Mouse (Mus musculus) left cerebral cortex, postnatal 14 days (tissue): ENCODE data around the gene Adra2b. TPM values are rescaled to one million over a fixed set of nuclear protein-coding genes. Genes with fewer than 3 reads are reported as not detected.

Source experiments
- DNase-seq, 2 experiments: peaks; one replicate each; pipeline ENCODE4 v3.0.0; 2021 to 2022; ENCODE audit warnings: low spot score in 2 of 2, mixed read lengths in 1 of 2
- intact Hi-C: fragments of 180-260 bp; cut with DNase I; formaldehyde crosslinking; loops from one replicate; pipeline ENCODE4 v1.15.1; 2025
- total RNA-seq, 2 experiments: library from RNA; stranded (reverse); gene quantifications; 2 replicates each; pipeline ENCODE4 v1.2.3; 2021

The Adra2b gene
- total RNA-seq, 2 experiments from 2014 or later, result 0.42 to 0.46 TPM

DNA sequence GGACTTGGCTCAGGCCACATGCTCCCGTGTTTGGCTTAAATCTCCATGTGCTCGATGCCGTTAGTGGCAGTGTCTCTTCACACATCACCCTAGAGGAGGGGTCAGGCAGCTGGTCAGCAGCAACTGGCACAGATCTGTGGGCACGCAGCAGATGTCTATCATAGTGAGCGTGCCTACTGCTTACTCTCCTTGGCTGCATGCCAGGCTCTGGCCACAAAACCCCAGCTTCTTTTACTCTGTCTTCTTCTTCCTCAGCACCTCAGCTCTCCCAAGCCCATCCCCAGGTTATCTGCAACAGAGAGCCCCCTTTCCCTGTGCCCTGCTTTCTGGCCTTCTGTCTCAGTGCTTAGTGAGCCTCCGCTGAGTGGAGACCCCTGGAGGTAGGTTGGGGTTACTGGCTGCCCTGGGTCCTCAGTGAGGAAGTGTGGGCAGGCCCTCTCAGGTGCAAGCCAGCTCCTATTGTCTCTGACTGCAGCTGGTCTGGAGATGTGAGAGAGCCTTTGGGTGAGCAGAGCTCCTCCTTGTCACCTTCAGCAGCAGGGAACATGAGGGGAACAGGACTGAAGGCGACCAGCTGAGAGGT, 12.8 kb downstream of the Adra2b start:
- intact Hi-C loops, result no loop called here
- DNase-seq, result no peak

DNA sequence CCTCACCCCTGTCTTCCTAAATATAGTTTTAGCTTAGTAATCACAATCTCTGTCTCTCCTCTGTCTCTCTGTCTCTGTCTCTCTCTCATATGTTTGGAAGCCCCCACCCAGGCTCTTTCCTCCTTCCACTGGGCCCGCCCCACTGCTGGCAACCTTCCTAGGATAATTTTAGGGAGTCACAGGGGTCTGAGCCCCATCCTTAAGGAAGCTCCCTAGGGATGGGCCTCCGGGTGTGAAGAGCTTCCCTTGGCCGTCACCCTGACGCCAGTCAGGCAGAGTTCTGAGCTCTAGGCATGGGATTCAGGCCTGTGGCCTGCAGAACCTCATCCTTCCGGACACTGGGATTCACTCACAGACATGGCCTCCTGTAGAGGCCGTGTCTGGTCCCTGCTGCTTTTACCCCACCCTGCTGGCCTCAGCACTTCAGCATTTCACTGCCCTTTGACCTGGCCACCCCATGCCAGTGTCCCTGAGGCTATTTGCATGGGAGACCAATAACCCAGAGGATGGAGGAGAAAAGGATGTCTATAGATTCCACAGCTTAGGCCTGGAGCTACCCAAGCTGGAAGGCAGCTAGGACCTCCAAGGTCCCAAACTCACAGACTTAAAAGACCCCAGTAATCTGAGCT, 13.5 kb downstream of the Adra2b start:
- DNase-seq, result no peak
- intact Hi-C loops, result no loop called here

DNA sequence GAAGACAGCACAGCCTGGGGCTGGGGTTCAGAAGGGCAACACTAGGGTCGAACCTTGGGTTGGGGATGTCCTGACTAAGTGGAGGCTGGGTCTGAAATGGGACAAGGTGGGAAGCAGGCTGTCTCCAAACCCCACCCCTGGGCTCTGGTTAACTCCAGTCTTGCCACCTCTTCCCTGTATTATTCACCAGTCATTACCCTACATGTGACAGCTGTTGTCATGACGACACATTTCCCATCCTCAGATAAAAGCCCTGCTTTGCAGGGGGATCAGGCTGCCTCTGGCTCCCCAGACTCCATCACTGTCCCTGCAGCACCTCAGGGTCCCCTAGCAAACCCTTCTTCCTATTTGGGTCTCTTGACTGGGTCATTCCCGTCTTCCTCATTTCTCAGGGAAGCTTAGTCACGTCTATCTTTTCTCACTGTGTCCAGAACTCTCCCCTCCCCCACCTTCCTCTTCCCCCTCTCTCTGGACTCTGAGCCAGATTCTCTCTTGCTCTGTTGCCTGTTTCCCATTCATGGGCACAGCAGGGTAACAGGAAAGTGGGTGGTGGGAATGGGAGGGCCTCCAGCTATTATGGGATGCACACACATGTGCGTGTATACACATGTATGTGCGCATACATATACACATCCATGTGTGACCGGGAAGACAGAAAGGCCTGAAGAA, 15.1 kb downstream of the Adra2b start:
- intact Hi-C loops, result no loop called here
- no peak for DNase-seq

DNA sequence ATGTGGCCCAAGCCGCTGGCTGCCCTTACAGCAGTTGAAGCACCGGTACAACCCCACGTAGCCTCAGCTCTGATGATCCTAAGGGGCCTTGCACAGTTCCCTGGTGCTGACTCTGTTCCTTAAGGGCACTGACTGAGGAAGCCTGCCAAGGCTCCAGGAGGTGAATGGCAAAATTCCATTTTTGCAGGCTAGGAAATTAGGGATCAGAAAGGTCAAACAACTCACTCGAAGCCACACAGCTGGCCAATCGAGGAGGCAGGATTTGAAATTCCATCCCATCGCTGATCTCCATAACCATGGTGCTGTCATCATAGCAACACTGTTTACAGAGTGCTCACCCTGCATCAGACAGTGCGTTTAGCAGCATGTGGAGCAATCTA, 15.6 kb downstream of the Adra2b start:
- intact Hi-C loops, result no loop called here
- DNase-seq, result no peak

DNA sequence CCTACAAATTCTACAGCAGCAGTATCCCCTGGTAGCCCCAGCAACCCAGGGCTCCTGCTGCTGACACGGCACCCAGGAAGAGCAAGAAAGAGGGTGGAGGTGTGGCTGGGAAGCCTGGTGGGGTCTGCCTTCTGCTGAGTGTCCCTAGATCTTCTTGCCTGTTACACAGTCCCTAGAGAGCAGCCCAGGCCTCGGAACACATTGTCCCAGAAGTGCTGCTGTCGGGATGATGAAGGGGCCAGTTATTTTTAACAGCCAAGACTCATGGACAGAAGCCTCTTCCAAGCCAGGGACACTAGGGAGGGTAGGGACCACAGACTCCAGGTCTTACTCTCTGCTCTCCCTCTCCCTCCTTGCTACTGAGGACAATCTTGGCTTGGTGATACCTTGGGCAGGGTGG, 16.2 kb downstream of the Adra2b start:
- intact Hi-C loops, result no loop called here
- DNase-seq, result no peak

DNA sequence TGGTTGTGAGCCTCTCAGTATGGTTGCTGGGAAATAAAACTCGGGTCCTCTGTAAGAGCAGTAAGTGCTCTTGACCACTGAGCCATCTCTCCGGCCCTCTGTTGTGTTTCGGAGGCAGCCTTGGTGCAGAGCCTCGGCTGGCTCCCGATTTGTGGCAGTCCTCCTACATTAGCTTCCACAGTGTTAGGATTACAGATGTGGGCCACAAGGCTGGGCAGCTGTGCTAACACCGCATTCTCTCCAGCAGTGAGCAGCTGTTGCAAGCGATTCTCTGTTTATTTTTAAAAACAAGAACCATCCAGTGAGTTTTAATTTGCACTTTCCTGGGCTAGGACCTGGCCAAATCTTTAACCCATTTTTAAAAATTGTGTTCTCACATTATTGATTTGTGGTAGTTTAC, 20.9 kb downstream of the Adra2b start:
- intact Hi-C loops, result no loop called here
- no peak for DNase-seq

DNA sequence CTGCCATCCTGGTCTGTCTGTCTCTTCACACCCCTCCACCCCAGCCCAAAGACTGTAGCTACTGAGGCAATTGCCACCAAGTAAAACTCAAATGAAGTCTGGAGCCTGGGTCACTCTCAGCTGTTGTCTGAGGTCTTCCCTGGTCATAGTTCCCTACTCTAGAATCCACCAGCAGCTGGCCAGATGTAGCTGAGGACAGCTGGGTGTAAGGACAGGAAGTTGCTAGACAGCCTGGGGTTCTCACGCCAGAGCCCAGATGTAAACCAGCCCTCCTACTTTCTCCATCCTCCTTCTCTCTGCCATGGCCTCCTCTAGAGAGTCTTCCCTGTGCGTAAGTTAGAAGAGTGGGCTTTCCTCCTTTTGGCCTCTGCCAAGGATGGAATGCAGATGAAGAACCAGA, 24.5 kb downstream of the Adra2b start:
- intact Hi-C loops, result no loop called here

DNA sequence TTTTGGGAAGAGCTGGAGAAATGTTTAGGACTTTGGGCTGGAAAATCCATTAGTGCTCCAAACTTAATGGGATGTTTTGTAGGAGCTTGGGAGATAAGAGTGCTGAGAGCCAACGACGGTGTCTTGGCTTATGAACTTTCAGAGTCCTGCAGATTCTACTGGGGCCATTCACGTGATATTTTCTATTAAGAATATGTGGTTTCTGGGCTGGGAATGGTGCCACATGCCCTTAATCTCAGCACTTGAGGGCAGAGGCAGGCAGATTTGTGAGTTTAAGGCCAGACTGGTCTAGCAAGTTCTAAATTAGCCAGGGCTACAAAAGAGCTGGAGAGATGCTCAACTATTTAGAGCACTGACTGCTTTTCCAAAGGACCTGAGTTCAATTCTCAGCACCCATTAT, 27.3 kb downstream of the Adra2b start:
- DNase-seq, result no peak
- intact Hi-C loops, result no loop called here

More for the DNA sequence above, 24.5 kb downstream of the Adra2b start:
- DNase-seq, result no peak

DNA sequence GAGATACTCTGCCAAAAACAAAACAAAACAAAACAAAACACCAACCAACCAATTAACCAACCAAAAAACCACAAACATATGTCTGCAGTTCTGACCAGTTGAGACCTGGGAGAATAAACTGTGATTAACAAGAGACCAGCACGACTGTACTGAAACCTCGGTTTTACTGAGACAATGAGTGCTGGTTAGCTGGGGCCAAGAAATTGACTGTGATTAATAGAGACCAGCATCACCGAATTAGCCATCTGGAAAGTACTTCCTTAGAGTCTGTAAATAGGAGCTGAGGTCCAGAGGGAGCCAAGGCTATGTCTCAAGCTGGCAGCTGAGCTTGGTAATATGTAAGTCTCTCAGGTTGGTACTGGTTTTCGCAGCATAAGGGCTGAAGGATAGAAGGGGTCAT, 27.8 kb downstream of the Adra2b start:
- intact Hi-C loops, result no loop called here
- DNase-seq, result no peak

DNA sequence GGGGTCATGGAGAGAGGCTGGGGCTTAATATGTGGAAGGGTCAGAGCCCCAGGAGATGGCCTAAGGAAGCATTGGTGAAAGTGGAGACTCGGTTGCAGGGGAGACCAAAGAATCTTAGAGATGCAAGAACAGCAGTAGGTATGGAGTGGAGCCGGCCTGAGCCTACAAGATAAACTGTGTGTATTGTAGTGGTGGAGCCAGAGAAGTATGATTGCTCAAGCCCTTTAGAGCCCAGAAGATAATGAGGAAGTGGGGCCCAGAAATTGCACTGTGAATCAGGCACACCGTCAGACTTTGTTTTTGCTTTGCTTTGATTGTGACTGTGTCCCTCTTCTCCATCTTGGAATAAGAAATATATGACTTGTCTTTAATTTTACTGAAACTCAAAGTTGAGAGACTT, 28.3 kb downstream of the Adra2b start:
- DNase-seq, result no peak
- intact Hi-C loops, result no loop called here

DNA sequence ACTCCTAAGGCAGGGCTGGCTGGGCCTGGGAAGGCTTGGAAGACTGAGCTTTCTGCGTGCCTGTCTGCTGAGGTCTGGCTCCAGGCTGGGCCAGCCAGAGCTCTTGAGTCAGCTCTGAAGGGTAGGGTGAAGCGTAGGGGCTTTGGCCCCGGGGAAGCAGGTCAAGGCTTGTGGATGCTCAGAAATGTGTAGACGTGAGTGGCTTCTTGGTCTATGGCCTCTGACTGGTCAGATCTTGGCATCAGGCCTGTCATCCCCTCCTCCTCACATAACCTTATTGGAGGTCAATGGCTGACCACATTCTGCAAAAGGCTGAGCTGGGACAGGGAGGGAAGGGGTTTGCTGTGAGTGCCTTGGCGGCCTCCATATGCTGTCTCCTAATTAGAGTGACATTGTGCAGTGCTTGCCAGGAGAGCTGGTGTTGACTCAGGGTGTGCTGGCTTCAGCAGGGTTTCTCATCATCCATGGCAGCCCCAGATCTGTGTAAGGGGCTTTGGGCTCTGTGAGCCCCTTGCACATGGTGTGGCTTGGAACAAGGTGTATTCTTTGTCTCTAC, 31.7 kb downstream of the Adra2b start:
- DNase-seq, result no peak
- intact Hi-C loops, result no loop called here

DNA sequence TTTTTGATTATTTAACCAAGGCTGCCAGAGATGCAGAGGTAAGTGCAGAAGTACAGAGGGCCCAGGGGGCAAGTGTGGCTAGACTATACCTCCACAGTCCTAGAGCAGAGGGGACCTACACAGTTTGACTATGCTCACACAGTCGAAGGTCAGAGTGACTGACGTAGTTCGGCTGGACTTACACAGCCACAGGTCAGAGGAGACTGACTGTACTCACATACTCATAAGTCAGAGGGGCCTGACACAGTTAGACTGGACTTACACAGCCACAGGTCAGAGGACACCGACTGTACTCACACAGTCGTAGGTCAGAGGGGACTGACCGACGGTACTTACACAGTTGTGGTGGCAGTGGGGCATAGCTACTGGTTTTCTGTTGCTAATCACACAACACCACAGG, 35.7 kb downstream of the Adra2b start:
- intact Hi-C loops, result no loop called here
- DNase-seq, result no peak

DNA sequence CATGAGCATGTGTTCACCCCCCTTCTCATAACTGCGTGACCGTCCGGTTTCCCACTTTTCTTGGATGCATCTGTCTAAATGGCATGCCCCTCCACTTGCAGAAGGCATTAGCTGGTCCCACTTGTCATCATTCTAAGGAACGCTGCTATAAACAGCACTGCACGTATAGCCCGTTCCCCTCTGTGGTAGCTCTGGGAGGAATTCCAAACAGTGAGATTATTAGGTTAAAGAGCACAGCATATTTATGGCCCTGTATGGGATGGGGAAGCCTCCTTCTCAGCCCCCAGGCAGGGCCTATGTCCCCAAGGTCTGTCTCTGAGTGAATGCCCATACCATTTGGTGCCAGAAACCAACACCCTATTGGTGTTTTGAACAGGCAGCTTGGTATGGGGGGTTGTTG, 48.1 kb downstream of the Adra2b start:
- intact Hi-C loops, result no loop called here
- no peak for DNase-seq

DNA sequence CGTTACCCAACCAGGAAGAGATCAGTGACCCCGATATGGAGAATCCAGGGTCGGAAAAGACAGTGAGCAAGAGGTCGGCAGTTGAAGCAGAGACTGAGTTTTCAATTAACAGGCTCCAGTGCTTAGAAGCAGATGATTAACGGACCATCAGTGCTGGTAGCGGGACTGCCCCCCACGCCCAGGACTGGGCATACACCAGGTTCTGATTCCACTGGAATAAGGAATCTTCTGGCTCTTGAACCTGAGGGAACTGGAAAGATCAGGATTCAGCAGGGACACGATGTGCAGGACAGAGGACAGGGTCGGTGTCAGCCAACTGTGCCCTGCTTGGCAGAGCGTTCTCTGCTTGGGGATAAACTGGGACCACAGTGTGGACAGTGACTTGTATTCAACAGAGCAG, 52.8 kb downstream of the Adra2b start:
- intact Hi-C loops, result no loop called here
- DNase-seq, result no peak

DNA sequence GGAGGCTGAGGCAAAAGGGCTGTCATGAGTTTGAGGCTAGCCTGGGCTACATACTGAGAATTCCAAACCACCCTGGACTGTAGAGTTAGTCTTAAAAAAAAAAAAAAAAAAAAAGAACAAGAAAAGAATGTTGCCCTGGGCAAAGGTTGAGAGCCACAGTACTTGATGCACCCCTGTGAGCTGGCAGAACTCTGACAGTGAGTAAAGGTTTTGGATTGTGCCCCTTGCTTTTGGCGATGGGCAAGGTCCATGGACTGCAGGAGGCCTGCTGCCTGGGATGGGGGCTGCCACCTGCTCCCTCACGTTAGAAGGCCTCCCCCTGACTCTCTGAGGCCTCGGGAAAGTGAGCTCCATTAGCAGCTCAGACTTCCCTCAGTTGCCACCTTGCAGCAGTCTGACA, 53.7 kb downstream of the Adra2b start:
- intact Hi-C loops, result no loop called here

More for the DNA sequence above, 53.7 kb downstream of the Adra2b start:
- no peak for DNase-seq

Other genes with a start within 250 kb of the Adra2b start
- gene Ncaph, start 229.3 kb upstream of the Adra2b start, total RNA-seq, result 1 to 10 TPM; 3.7 to 4.2 TPM
- 1 to 10 TPM; 3.3 to 4.4 TPM for gene Itpripl1, start 219.8 kb upstream of the Adra2b start, total RNA-seq
- under 1 TPM; 0.33 to 0.36 TPM for gene 1810024B03Rik, start 154.9 kb upstream of the Adra2b start, total RNA-seq
- 10 to 100 TPM; 73.1 to 81.4 TPM for gene Snrnp200, start 154.8 kb upstream of the Adra2b start, total RNA-seq
- gene Ciao1, start 115.4 kb upstream of the Adra2b start, total RNA-seq, result 10 to 100 TPM; 74.7 to 75.6 TPM
- 100 to 1,000 TPM in 1 of 2 experiments, 10 to 100 TPM in 1; 99.7 to 105 TPM for gene Tmem127, start 115.3 kb upstream of the Adra2b start, total RNA-seq
- 100 to 1,000 TPM; 156 to 174 TPM for gene Stard7, start 93.0 kb upstream of the Adra2b start, total RNA-seq
- gene Dusp2, start 27.0 kb upstream of the Adra2b start, total RNA-seq, result 1 to 10 TPM; 2.8 to 4.1 TPM
- gene Astl, start 24.6 kb upstream of the Adra2b start, total RNA-seq, result not detected
- under 1 TPM; 0.22 to 0.25 TPM for gene Gpat2, start 62.0 kb downstream of the Adra2b start, total RNA-seq
- gene Fahd2a, start 81.4 kb downstream of the Adra2b start, total RNA-seq, result 10 to 100 TPM; 16.7 to 17.6 TPM
- 10 to 100 TPM; 81.4 to 96.2 TPM for gene Kcnip3, start 158.9 kb downstream of the Adra2b start, total RNA-seq
- gene Prom2, start 178.3 kb downstream of the Adra2b start, total RNA-seq, result under 1 TPM; 0.08 to 0.18 TPM
- gene Zfp661, start 223.9 kb downstream of the Adra2b start, total RNA-seq, result 1 to 10 TPM; 7.4 to 7.7 TPM
- gene Mrps5, start 224.0 kb downstream of the Adra2b start, total RNA-seq, result 100 to 1,000 TPM in 1 of 2 experiments, 10 to 100 TPM in 1; 84.7 to 103 TPM